Mouse (Mus musculus) naive thymus-derived CD4-positive, alpha-beta T cell, adult 2 months (primary cell): Measurements from ENCODE around the gene Sirt7.

Experiments
- DNase-seq: peaks from one replicate; pipeline ENCODE4 v3.0.0-alpha.2; 2011; ENCODE audit warnings: low read depth

Sirt7 gene

GRCm38 (mm10) chr11:120641255-120641654 lies 16.2 kb upstream of the Sirt7 start:
- DNase-seq = no peak

GRCm38 (mm10) chr11:120634810-120635209 lies 9.8 kb upstream of the Sirt7 start:
- no peak for DNase-seq

- peak; percentile 94 for DNase-seq
Measured at GRCm38 (mm10) chr11:120633520-120634343, 8.7 kb upstream of the Sirt7 start, which contains the start of gene Mafg. Gene Mafg (minus strand): TSS chr11:120633600.

- peak; percentile 61 for DNase-seq
Measured at GRCm38 (mm10) chr11:120632559-120633519, 7.8 kb upstream of the Sirt7 start.

- peak; percentile 41 for DNase-seq
Measured at GRCm38 (mm10) chr11:120631726-120632448, 6.8 kb upstream of the Sirt7 start.

GRCm38 (mm10) chr11:120630881-120631725 lies 6.1 kb upstream of the Sirt7 start:
- DNase-seq = peak; percentile 67

GRCm38 (mm10) chr11:120630401-120630871 lies 5.4 kb upstream of the Sirt7 start:
- no peak for DNase-seq

GRCm38 (mm10) chr11:120629911-120630310 lies 4.9 kb upstream of the Sirt7 start:
- no peak for DNase-seq

- peak; percentile 75 for DNase-seq
Measured at GRCm38 (mm10) chr11:120629341-120629730, 4.3 kb upstream of the Sirt7 start.

GRCm38 (mm10) chr11:120628601-120629340 lies 3.7 kb upstream of the Sirt7 start:
- DNase-seq = no peak

GRCm38 (mm10) chr11:120627468-120628300 lies 2.6 kb upstream of the Sirt7 start:
- DNase-seq = peak; percentile 85

GRCm38 (mm10) chr11:120626785-120627467 lies 1.9 kb upstream of the Sirt7 start:
- DNase-seq = no peak

- DNase-seq = peak; percentile 86
Measured at GRCm38 (mm10) chr11:120624680-120625111, 344 bp downstream of the Sirt7 start.

GRCm38 (mm10) chr11:120623961-120624679 lies 920 bp downstream of the Sirt7 start:
- peak; percentile 86 for DNase-seq

GRCm38 (mm10) chr11:120622805-120623204 lies 2.2 kb downstream of the Sirt7 start:
- DNase-seq = no peak

GRCm38 (mm10) chr11:120620195-120620594 lies 4.8 kb downstream of the Sirt7 start:
- no peak for DNase-seq

- DNase-seq = no peak
Measured at GRCm38 (mm10) chr11:120618619-120619535, 6.2 kb downstream of the Sirt7 start.
